In genomic region chr16:64329264-64330060, GRCm38 (mm10) we compare ENCODE assay signal across 14 mouse cellular contexts.
A peak's percentile ranks its signal among the peaks of the same experiment; 100 is the strongest.
DNase-seq lines count a peak whose midpoint lies in the region; ATAC-seq and TF ChIP-seq lines count a peak whose summit lies in the region.
"Had no signal": no experiment of that assay in that cellular context is flagged by ENCODE, and none has a peak within 500 bp of the region (broad histone marks: within the 10 kb centered on the region; RNA-seq: fewer than 3 reads in every experiment).

No protein-coding gene starts in this region.

- no peaks in the 10 kb centered on the region for H3K27me3 ChIP-seq in midbrain, embryonic 11.5 days (ENCODE audit: control insufficient read depth, insufficient read depth, low read length)
- no peaks in the 10 kb centered on the region for H3K27me3 ChIP-seq in midbrain, embryonic 10.5 days (ENCODE audit: low read depth, poor library complexity, severe bottlenecking)
- no peaks in the 10 kb centered on the region for H3K27me3 ChIP-seq in hindbrain, postnatal 0 days (ENCODE audit: insufficient read depth, low read length)
- H3K27me3 ChIP-seq in neural tube, embryonic 14.5 days (ENCODE audit: control insufficient read depth, insufficient read depth, low read length) = no peaks in the 10 kb centered on the region
- H3K27me3 ChIP-seq in liver, embryonic 12.5 days (replicated peaks) = no peaks in the 10 kb centered on the region
- no peaks in the 10 kb centered on the region for H3K27me3 ChIP-seq in intestine, postnatal 0 days (replicated peaks; ENCODE audit: control insufficient read depth, insufficient read depth, low read length)
- H3K27me3 ChIP-seq: heart, embryonic 15.5 days; limb, embryonic 13.5 days had no signal

- H3K4me3 ChIP-seq in midbrain, embryonic 11.5 days (ENCODE audit: low read depth, low read length) = no peak overlapping the region
- no peak overlapping the region for H3K4me3 ChIP-seq in midbrain, embryonic 10.5 days
- H3K4me3 ChIP-seq in hindbrain, postnatal 0 days (ENCODE audit: low read length) = no peak overlapping the region
- no peak overlapping the region for H3K4me3 ChIP-seq in neural tube, embryonic 14.5 days (ENCODE audit: low read depth, low read length)
- no peak overlapping the region for H3K4me3 ChIP-seq in liver, embryonic 12.5 days
- no peak overlapping the region for H3K4me3 ChIP-seq in intestine, postnatal 0 days (ENCODE audit: low read depth, low read length)
- H3K4me3 ChIP-seq: heart, embryonic 15.5 days; left cerebral cortex, adult 2 months; limb, embryonic 13.5 days had no signal

- no peak overlapping the region for H3K4me2 ChIP-seq in midbrain, embryonic 11.5 days
- H3K4me2 ChIP-seq in hindbrain, postnatal 0 days (ENCODE audit: low read depth, low read length) = 0 out of 2 replicates have a peak overlapping the region, but pooled peaks have one; percentile 7
- no peak overlapping the region for H3K4me2 ChIP-seq in neural tube, embryonic 14.5 days (ENCODE audit: low read depth, low read length)
- no peak overlapping the region for H3K4me2 ChIP-seq in liver, embryonic 12.5 days
- no peak overlapping the region for H3K4me2 ChIP-seq in intestine, postnatal 0 days (replicated peaks; ENCODE audit: low read depth)
- H3K4me2 ChIP-seq: heart, embryonic 15.5 days; limb, embryonic 13.5 days had no signal

- peak; percentile 58 to 65 for DNase-seq in cerebellum, postnatal 10 days
- DNase-seq in cerebellum, adult 9-11 months = no peak
- DNase-seq in midbrain, embryonic 11.5 days (ENCODE audit: low spot score, missing footprints) = peak; percentile 88
- no peak for DNase-seq in midbrain, embryonic 10.5 days (ENCODE audit: low spot score)
- DNase-seq in hindbrain, postnatal 0 days (ENCODE audit: low spot score) = peak; percentile 46
- DNase-seq: adrenal gland, postnatal 36 days; kidney, adult 8-10 months; right cerebral cortex, postnatal 14 days had no signal

- no peaks in the 10 kb centered on the region for H3K36me3 ChIP-seq in midbrain, embryonic 11.5 days (ENCODE audit: control insufficient read depth, insufficient read depth, low read length)
- no peaks in the 10 kb centered on the region for H3K36me3 ChIP-seq in midbrain, embryonic 10.5 days
- no peaks in the 10 kb centered on the region for H3K36me3 ChIP-seq in hindbrain, postnatal 0 days (ENCODE audit: insufficient read depth, low read length)
- H3K36me3 ChIP-seq in neural tube, embryonic 14.5 days (ENCODE audit: control insufficient read depth, insufficient read depth, low read length) = no peaks in the 10 kb centered on the region
- no peaks in the 10 kb centered on the region for H3K36me3 ChIP-seq in liver, embryonic 12.5 days
- no peaks in the 10 kb centered on the region for H3K36me3 ChIP-seq in intestine, postnatal 0 days (ENCODE audit: control insufficient read depth, insufficient read depth)
- H3K36me3 ChIP-seq: heart, embryonic 15.5 days; limb, embryonic 13.5 days had no signal

- H3K4me1 ChIP-seq in midbrain, embryonic 11.5 days (ENCODE audit: control insufficient read depth, insufficient read depth, low read length) = peaks cover 4% of the 10 kb centered on the region
- peaks cover 8% of the 10 kb centered on the region; the same call in 1 of the 2 replicates for H3K4me1 ChIP-seq in midbrain, embryonic 10.5 days
- H3K4me1 ChIP-seq in hindbrain, postnatal 0 days (ENCODE audit: insufficient read depth, low read length) = no peaks in the 10 kb centered on the region
- H3K4me1 ChIP-seq in neural tube, embryonic 14.5 days (ENCODE audit: control insufficient read depth, insufficient read depth, low read length) = no peaks in the 10 kb centered on the region
- H3K4me1 ChIP-seq in liver, embryonic 12.5 days = no peaks in the 10 kb centered on the region
- H3K4me1 ChIP-seq in intestine, postnatal 0 days (replicated peaks; ENCODE audit: control insufficient read depth, insufficient read depth, low read length) = no peaks in the 10 kb centered on the region
- H3K4me1 ChIP-seq: heart, embryonic 15.5 days; limb, embryonic 13.5 days had no signal

- no peak for TF ChIP-seq CTCF in hindbrain, postnatal 0 days (IDR thresholded peaks at IDR 0.05; ENCODE audit: low read depth)
- no peak for TF ChIP-seq CTCF in intestine, postnatal 0 days (IDR thresholded peaks at IDR 0.05; ENCODE audit: low read depth)

- H3K27ac ChIP-seq in midbrain, embryonic 11.5 days (ENCODE audit: low read depth, low read length) = no peak overlapping the region
- H3K27ac ChIP-seq in midbrain, embryonic 10.5 days (replicated peaks) = no peak overlapping the region
- no peak overlapping the region for H3K27ac ChIP-seq in hindbrain, postnatal 0 days
- H3K27ac ChIP-seq in neural tube, embryonic 14.5 days (ENCODE audit: low read depth, low read length) = no peak overlapping the region
- H3K27ac ChIP-seq in liver, embryonic 12.5 days = no peak overlapping the region
- H3K27ac ChIP-seq in intestine, postnatal 0 days (ENCODE audit: low read depth, low read length) = no peak overlapping the region
- H3K27ac ChIP-seq: heart, embryonic 15.5 days; left cerebral cortex, adult 2 months; limb, embryonic 13.5 days had no signal

- WGBS in midbrain, embryonic 11.5 days = 52% methylated on average over 11 of the region's 11 CpGs
- 67% methylated on average over 11 of the region's 11 CpGs for WGBS in midbrain, embryonic 10.5 days
- WGBS in hindbrain, postnatal 0 days = 39% methylated on average over 11 of the region's 11 CpGs
- WGBS in neural tube, embryonic 14.5 days = 44% methylated on average over 11 of the region's 11 CpGs
- 67% methylated on average over 11 of the region's 11 CpGs for WGBS in liver, embryonic 12.5 days (ENCODE audit: insufficient replicate concordance)
- WGBS in intestine, postnatal 0 days = 81% methylated on average over 11 of the region's 11 CpGs

- no peaks in the 10 kb centered on the region for H3K9me3 ChIP-seq in midbrain, embryonic 11.5 days (ENCODE audit: control insufficient read depth, low read length)
- H3K9me3 ChIP-seq in midbrain, embryonic 10.5 days (replicated peaks) = no peaks in the 10 kb centered on the region
- H3K9me3 ChIP-seq in hindbrain, postnatal 0 days (ENCODE audit: low read length) = no peaks in the 10 kb centered on the region
- H3K9me3 ChIP-seq in neural tube, embryonic 14.5 days (ENCODE audit: control insufficient read depth, low read length) = no peaks in the 10 kb centered on the region
- no peaks in the 10 kb centered on the region for H3K9me3 ChIP-seq in liver, embryonic 12.5 days (replicated peaks)
- no peaks in the 10 kb centered on the region for H3K9me3 ChIP-seq in intestine, postnatal 0 days (ENCODE audit: control insufficient read depth)
- H3K9me3 ChIP-seq: heart, embryonic 15.5 days; limb, embryonic 13.5 days had no signal

- peak; percentile 78 for ATAC-seq in midbrain, embryonic 11.5 days (ENCODE audit: low FRiP score)
- ATAC-seq in hindbrain, postnatal 0 days = peak; percentile 84
- ATAC-seq in neural tube, embryonic 14.5 days (ENCODE audit: low read depth) = peak; percentile 67; the same call in 1 of the 2 replicates
- no peak for ATAC-seq in liver, embryonic 12.5 days
- ATAC-seq in intestine, postnatal 0 days = no peak

- no peak overlapping the region for H3K9ac ChIP-seq in midbrain, embryonic 11.5 days (ENCODE audit: low read length)
- no peak overlapping the region for H3K9ac ChIP-seq in hindbrain, postnatal 0 days (replicated peaks; ENCODE audit: low read length)
- H3K9ac ChIP-seq in neural tube, embryonic 14.5 days (replicated peaks; ENCODE audit: low read depth, low read length) = no peak overlapping the region
- H3K9ac ChIP-seq in liver, embryonic 12.5 days = no peak overlapping the region
- no peak overlapping the region for H3K9ac ChIP-seq in intestine, postnatal 0 days (ENCODE audit: low read depth, low read length)
- H3K9ac ChIP-seq: heart, embryonic 15.5 days; limb, embryonic 13.5 days had no signal

Comparison
In these comparisons a context has a peak if more than half of its experiments do, and no peak if none do; other contexts are left out.
1. DNase-seq: peak in cerebellum, postnatal 10 days (2 of 2), midbrain, embryonic 11.5 days (single experiment) and hindbrain, postnatal 0 days (single experiment); none in cerebellum, adult 9-11 months (single experiment) and midbrain, embryonic 10.5 days (single experiment).
2. ATAC-seq: peak in midbrain, embryonic 11.5 days (single experiment), hindbrain, postnatal 0 days (single experiment) and neural tube, embryonic 14.5 days (single experiment); none in liver, embryonic 12.5 days (single experiment) and intestine, postnatal 0 days (single experiment).